Mouse (Mus musculus) brain, adult 2 months (tissue): ENCODE data around the gene Gtpbp4.
"Not testable (repeated sequence)": the region's sequence is repeated elsewhere in the genome, so short reads cannot be mapped to it uniquely, and the experiment has no call there.

ENCODE experiments used
- DNase-seq: peaks from one replicate; pipeline ENCODE4 v3.0.0; 2011; ENCODE audit warnings: low read depth, low spot score

Gtpbp4 gene

GRCm38 (mm10) chr13:8972972-8973371, 22.9 kb downstream of the Gtpbp4 start:
- DNase-seq, result no peak

- DNase-seq, result no peak
Measured at GRCm38 (mm10) chr13:8972369-8972768, 23.5 kb downstream of the Gtpbp4 start.

- DNase-seq, result no peak
Measured at GRCm38 (mm10) chr13:8967742-8968141, 28.1 kb downstream of the Gtpbp4 start.

GRCm38 (mm10) chr13:8965224-8965623, 30.7 kb downstream of the Gtpbp4 start:
- no peak for DNase-seq

- not testable (repeated sequence) for DNase-seq
Measured at GRCm38 (mm10) chr13:8962266-8962665, 33.6 kb downstream of the Gtpbp4 start.

GRCm38 (mm10) chr13:8961128-8961888, 34.6 kb downstream of the Gtpbp4 start:
- not testable (repeated sequence) for DNase-seq

GRCm38 (mm10) chr13:8959554-8959953, 36.3 kb downstream of the Gtpbp4 start:
- not testable (repeated sequence) for DNase-seq

- not testable (repeated sequence) for DNase-seq
Measured at GRCm38 (mm10) chr13:8959058-8959457, 36.8 kb downstream of the Gtpbp4 start.

GRCm38 (mm10) chr13:8956873-8957272, 39.0 kb downstream of the Gtpbp4 start:
- not testable (repeated sequence) for DNase-seq

GRCm38 (mm10) chr13:8955127-8955526, 40.8 kb downstream of the Gtpbp4 start:
- not testable (repeated sequence) for DNase-seq

- not testable (repeated sequence) for DNase-seq
Measured at GRCm38 (mm10) chr13:8952563-8952962, 43.3 kb downstream of the Gtpbp4 start, which contains the start of gene Idi2. Idi2 (plus strand) TSS chr13:8952863.

- DNase-seq, result not testable (repeated sequence)
Measured at GRCm38 (mm10) chr13:8948131-8948530, 47.8 kb downstream of the Gtpbp4 start, which contains the start of gene Gm9745. Gm9745 (minus strand) TSS chr13:8948231.

- not testable (repeated sequence) for DNase-seq
Measured at GRCm38 (mm10) chr13:8943828-8944227, 52.1 kb downstream of the Gtpbp4 start.

- DNase-seq, result not testable (repeated sequence)
Measured at GRCm38 (mm10) chr13:8941701-8942100, 54.2 kb downstream of the Gtpbp4 start.

- not testable (repeated sequence) for DNase-seq
Measured at GRCm38 (mm10) chr13:8941110-8941509, 54.8 kb downstream of the Gtpbp4 start.

- not testable (repeated sequence) for DNase-seq
Measured at GRCm38 (mm10) chr13:8937611-8938140, 58.2 kb downstream of the Gtpbp4 start.

GRCm38 (mm10) chr13:8933499-8933898, 62.4 kb downstream of the Gtpbp4 start:
- DNase-seq, result no peak
